Mouse (Mus musculus) hindbrain, embryonic 16.5 days (tissue): ENCODE data around the gene Fstl5. TPM values are rescaled to one million over a fixed set of nuclear protein-coding genes. Genes with fewer than 3 reads are reported as not detected.
"Not testable (repeated sequence)": the region's sequence is repeated elsewhere in the genome, so short reads cannot be mapped to it uniquely, and the experiment has no call there.

Experiments
- ATAC-seq: fragments of 200-750 bp; cut with Nextera tagmentation; 2 replicates; pipeline ENCODE4 v1.8.0; 2017; ENCODE audit warnings: moderate TSS enrichment, moderate library complexity
- H3K27ac ChIP-seq: fragments of 300-500 bp; sonication (generic); 2 replicates; pipeline ENCODE4 v1.5.1; 2014; ENCODE audit warnings: low read depth, mild to moderate bottlenecking, control low read depth, low read length, moderate library complexity
- H3K27me3 ChIP-seq: fragments of 300-500 bp; sonication (generic); replicated peaks from 2 replicates; pipeline ENCODE4 v1.6.1; 2014; ENCODE audit warnings: low read length; ENCODE audit not compliant: control insufficient read depth, insufficient read depth
- H3K36me3 ChIP-seq: fragments of 300-500 bp; sonication (generic); 2 replicates; pipeline ENCODE4 v1.6.1; 2014; ENCODE audit warnings: mild to moderate bottlenecking, low read length, moderate library complexity, mixed read lengths; ENCODE audit not compliant: control insufficient read depth, insufficient read depth
- H3K4me1 ChIP-seq: fragments of 300-500 bp; sonication (generic); 2 replicates; pipeline ENCODE4 v1.6.1; 2014; ENCODE audit warnings: low read depth, low read length; ENCODE audit not compliant: control insufficient read depth, insufficient read depth
- H3K4me2 ChIP-seq: fragments of 300-500 bp; sonication (generic); 2 replicates; pipeline ENCODE4 v1.6.1; 2014; ENCODE audit warnings: mild to moderate bottlenecking, low read length, control low read depth, moderate library complexity
- H3K4me3 ChIP-seq: fragments of 300-500 bp; sonication (generic); 2 replicates; pipeline ENCODE4 v1.5.1; 2014; ENCODE audit warnings: mild to moderate bottlenecking, low read length, control low read depth, moderate library complexity
- H3K9ac ChIP-seq: fragments of 300-500 bp; sonication (generic); 2 replicates; pipeline ENCODE4 v1.6.1; 2014; ENCODE audit warnings: low read depth, mild to moderate bottlenecking, control low read depth, low read length, moderate library complexity
- H3K9me3 ChIP-seq: fragments of 300-500 bp; sonication (generic); 2 replicates; pipeline ENCODE4 v1.6.1; 2014; ENCODE audit warnings: mild to moderate bottlenecking, low read length, moderate library complexity; ENCODE audit not compliant: control insufficient read depth
- WGBS: fragments of 180-500 bp; shearing (Covaris S2); extraction: QIAGEN DNeasy Blood & Tissue Kit; methylation state at CpG from one replicate; pipeline ENCODE4 v1.1.7; 2014; 5-methylcytosine and 5-hydroxymethylcytosine counted together
- polyA plus RNA-seq: library from polyadenylated mRNA; unstranded; fragments of >200 nt; fragmentation: Nextera tagmentation; extraction: Ambion mirVana; gene quantifications from 2 replicates; pipeline ENCODE4 v1.2.1, GENCODE M21; 2015

The Fstl5 gene
- polyA plus RNA-seq, 1 experiment from 2014 or later = 65.7 TPM

DNA sequence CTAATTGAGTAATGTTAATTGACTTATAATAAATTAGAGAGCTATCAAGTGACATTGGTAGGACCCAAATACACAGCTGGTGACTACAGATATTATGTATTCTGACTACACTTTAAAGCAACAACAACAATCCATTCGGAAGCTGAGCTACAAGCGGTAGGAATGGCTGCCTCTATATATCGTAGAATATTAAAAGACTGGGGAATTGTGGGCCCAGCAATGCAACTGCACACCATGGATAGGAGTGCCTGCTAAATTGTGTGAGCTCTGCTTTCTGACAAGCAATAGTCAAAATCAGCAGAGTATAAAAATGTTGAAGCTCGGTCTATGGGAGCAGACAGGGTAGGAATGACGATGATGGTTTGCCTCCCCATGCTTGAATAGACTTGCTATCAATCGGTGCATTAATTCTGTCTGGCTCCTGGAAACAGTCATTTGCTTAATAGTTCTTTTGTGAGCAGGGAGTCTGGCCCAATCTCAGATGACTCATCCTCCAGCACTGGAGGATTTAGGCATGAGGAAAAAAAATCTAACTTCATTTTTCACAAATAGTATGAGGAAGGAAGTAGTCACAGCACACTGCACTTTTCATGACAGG lies 354.8 kb downstream of the Fstl5 start:
- no peak overlapping the region for H3K4me3 ChIP-seq
- no peaks in the 10 kb centered on the region for H3K9me3 ChIP-seq
- no peak overlapping the region for H3K9ac ChIP-seq
- WGBS = 67% methylated on average over 6 of the region's 6 CpGs
- no peak overlapping the region for H3K27ac ChIP-seq
- H3K36me3 ChIP-seq = no peaks in the 10 kb centered on the region
- H3K4me2 ChIP-seq = no peak overlapping the region
- no peaks in the 10 kb centered on the region for H3K27me3 ChIP-seq
- peak; percentile 65 for ATAC-seq
- no peaks in the 10 kb centered on the region for H3K4me1 ChIP-seq

GRCm38 (mm10) chr3:76467229-76467874 lies 393.3 kb downstream of the Fstl5 start:
- H3K9me3 ChIP-seq = no peaks in the 10 kb centered on the region; the same call in 1 of the 2 replicates
- H3K36me3 ChIP-seq = no peaks in the 10 kb centered on the region
- no peak overlapping the region for H3K4me3 ChIP-seq
- no peaks in the 10 kb centered on the region for H3K27me3 ChIP-seq
- H3K4me1 ChIP-seq = no peaks in the 10 kb centered on the region
- no peak overlapping the region for H3K9ac ChIP-seq
- ATAC-seq = no peak
- H3K4me2 ChIP-seq = no peak overlapping the region
- H3K27ac ChIP-seq = no peak overlapping the region

DNA sequence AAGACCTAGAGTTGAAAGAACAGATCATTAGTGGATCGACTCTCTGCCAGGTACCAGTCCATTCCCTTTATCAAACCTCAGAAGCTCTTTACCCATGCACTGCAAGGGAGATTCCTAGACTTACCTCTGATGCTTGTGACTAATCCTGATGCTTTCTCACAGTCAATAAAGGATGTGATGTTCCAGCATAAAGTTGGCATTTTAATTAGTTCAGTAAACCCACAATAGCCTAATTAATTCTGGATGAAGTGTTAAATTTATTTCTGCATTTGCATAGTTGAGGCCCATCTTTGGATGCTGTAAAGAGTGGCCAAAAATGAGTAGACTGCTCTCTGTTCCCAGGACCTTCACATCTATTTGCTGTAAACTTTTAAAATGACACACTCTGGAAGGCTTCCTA lies 394.1 kb downstream of the Fstl5 start:
- Histone ChIP-seq H3K4me2 (no peak overlapping the region), H3K9ac (no peak overlapping the region), H3K36me3 (no peaks in the 10 kb centered on the region), H3K4me1 (no peaks in the 10 kb centered on the region), H3K27me3 (no peaks in the 10 kb centered on the region), H3K9me3 (no peaks in the 10 kb centered on the region), H3K27ac (no peak overlapping the region), H3K4me3 (no peak overlapping the region)
- WGBS = 83% methylated on average over 1 of the region's 1 CpGs
- ATAC-seq = no peak; the same call in 1 of the 2 replicates

GRCm38 (mm10) chr3:76507891-76508290 lies 433.8 kb downstream of the Fstl5 start:
- H3K36me3 ChIP-seq, H3K9ac ChIP-seq, H3K4me3 ChIP-seq, H3K4me1 ChIP-seq, ATAC-seq, H3K9me3 ChIP-seq, H3K4me2 ChIP-seq, H3K27me3 ChIP-seq, H3K27ac ChIP-seq: not testable (repeated sequence)
- 84% methylated on average over 3 of the region's 3 CpGs for WGBS

DNA sequence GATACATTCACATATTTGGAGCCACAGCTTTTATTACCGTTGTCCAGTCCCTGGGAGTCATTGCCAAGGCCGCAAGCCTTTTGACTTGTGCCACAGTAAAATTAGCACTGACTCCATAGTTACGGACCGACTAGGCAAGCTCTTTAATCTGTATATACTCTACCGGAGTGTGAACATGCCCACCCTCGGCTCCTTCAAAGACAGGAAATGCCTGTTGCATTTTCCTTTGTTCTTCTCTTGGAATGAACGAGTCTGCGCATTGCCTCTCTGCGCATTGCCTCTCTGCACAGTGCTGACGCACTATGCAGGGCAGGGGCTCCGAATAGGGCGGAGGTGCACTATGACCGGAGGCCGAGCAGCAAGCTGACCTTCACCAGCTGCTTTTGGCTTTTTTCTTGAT lies 434.7 kb downstream of the Fstl5 start:
- WGBS = 92% methylated on average over 14 of the region's 14 CpGs
- Histone ChIP-seq H3K4me3 (no peak overlapping the region), H3K4me1 (no peaks in the 10 kb centered on the region), H3K4me2 (no peak overlapping the region), H3K36me3 (no peaks in the 10 kb centered on the region), H3K27ac (no peak overlapping the region), H3K9ac (no peak overlapping the region), H3K9me3 (no peaks in the 10 kb centered on the region; the same call in 1 of the 2 replicates), H3K27me3 (no peaks in the 10 kb centered on the region)
- ATAC-seq = no peak

DNA sequence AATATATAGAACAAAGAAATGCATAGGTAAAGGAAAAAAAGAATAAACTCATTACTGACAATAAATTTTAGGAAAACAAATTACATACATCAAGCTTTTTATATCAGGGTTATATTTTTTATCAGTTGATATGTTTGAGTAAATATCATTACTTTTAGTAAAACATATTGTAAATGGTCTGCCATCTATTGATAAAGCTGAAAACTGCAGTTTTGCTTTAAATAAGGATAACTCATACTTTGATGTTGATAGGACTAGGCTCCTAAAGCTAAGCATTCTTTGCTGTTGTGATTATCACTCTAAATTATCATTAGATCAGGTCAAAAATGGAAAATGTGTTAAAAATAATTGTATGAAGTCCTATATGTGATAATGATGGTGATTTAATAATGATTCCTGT lies 493.3 kb downstream of the Fstl5 start:
- no peaks in the 10 kb centered on the region for H3K4me1 ChIP-seq
- H3K4me3 ChIP-seq = no peak overlapping the region
- no peaks in the 10 kb centered on the region for H3K36me3 ChIP-seq
- H3K9ac ChIP-seq = no peak overlapping the region
- no peak for ATAC-seq
- no peak overlapping the region for H3K27ac ChIP-seq
- H3K27me3 ChIP-seq = no peaks in the 10 kb centered on the region
- H3K4me2 ChIP-seq = no peak overlapping the region
- no peaks in the 10 kb centered on the region for H3K9me3 ChIP-seq

DNA sequence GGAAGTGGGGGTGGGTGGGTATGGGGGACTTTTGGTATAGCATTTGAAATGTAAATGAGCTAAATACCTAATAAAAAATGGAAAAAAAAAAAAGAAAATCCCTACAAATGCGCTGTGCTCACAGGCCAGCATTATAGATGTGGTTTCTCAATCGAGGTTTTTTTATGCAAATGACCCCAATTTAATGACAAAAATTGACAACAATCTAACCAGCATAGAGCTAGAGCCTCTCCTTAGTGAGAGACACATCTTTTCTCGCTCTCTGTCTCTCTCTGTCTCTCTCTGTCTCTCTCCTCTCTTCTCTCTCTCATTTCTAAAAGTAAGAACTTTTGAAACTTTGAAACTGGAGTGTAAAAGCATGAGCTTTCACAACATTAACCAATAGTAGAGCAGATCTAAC lies 498.4 kb downstream of the Fstl5 start:
- no peaks in the 10 kb centered on the region for H3K36me3 ChIP-seq
- no peaks in the 10 kb centered on the region for H3K27me3 ChIP-seq
- no peak for ATAC-seq
- no peak overlapping the region for H3K27ac ChIP-seq
- 64% methylated on average over 3 of the region's 3 CpGs for WGBS
- H3K4me2 ChIP-seq = no peak overlapping the region
- H3K9me3 ChIP-seq = no peaks in the 10 kb centered on the region
- no peak overlapping the region for H3K9ac ChIP-seq
- no peaks in the 10 kb centered on the region for H3K4me1 ChIP-seq
- H3K4me3 ChIP-seq = no peak overlapping the region

GRCm38 (mm10) chr3:76572920-76573541 lies 499.0 kb downstream of the Fstl5 start:
- H3K36me3 ChIP-seq = no peaks in the 10 kb centered on the region
- no peaks in the 10 kb centered on the region for H3K27me3 ChIP-seq
- H3K4me3 ChIP-seq = no peak overlapping the region
- WGBS = 37% methylated on average over 3 of the region's 3 CpGs
- no peak overlapping the region for H3K4me2 ChIP-seq
- no peak for ATAC-seq
- no peak overlapping the region for H3K9ac ChIP-seq
- H3K9me3 ChIP-seq = no peaks in the 10 kb centered on the region
- H3K27ac ChIP-seq = no peak overlapping the region
- H3K4me1 ChIP-seq = no peaks in the 10 kb centered on the region

GRCm38 (mm10) chr3:76593148-76593547 lies 519.1 kb downstream of the Fstl5 start:
- Histone ChIP-seq H3K4me3 (no peak overlapping the region), H3K9ac (no peak overlapping the region), H3K4me2 (no peak overlapping the region), H3K9me3 (no peaks in the 10 kb centered on the region), H3K36me3 (no peaks in the 10 kb centered on the region), H3K27ac (no peak overlapping the region), H3K4me1 (no peaks in the 10 kb centered on the region), H3K27me3 (no peaks in the 10 kb centered on the region)
- peak; percentile 50; the same call in 1 of the 2 replicates for ATAC-seq
- 60% methylated on average over 4 of the region's 4 CpGs for WGBS
